Comparison of ENCODE assay signal across 15 mouse cellular contexts in the genomic region with DNA sequence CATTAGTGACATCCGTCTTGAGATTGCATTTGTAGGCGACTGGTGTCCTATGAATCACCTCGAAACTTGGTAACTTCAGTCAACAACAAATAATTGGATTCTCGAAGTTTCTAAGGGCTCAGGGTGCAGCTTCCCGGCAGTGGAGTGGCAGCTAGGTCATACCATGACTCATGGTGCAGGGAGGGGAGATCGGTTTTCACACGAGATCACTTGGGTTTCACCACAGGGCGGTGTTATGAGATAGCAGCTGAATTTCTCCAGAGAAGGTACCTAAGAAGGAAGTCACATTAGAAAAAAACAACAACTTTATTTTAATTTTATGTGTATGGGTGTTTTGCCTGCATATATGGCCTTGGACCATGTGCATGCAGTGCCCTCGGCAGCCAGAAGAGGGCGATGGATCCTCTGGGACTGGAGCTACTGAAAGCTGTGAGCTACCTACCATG. TPM values are rescaled to one million over a fixed set of nuclear protein-coding genes. Genes with fewer than 3 reads are reported as not detected.
DNase-seq lines count a peak whose midpoint lies in the region; TF ChIP-seq lines count a peak whose summit lies in the region.
"Had no signal": no experiment of that assay in that cellular context is flagged by ENCODE, and none has a peak within 500 bp of the region (broad histone marks: within the 10 kb centered on the region; RNA-seq: fewer than 3 reads in every experiment).

No protein-coding gene starts in this region.

- H3K27ac ChIP-seq in layer of hippocampus, adult 2 months, result no peak overlapping the region
- H3K27ac ChIP-seq in CH12.LX (ENCODE audit: insufficient read depth, low read depth), result no peak overlapping the region
- H3K27ac ChIP-seq in midbrain, embryonic 10.5 days (replicated peaks), result no peak overlapping the region
- H3K27ac ChIP-seq: heart, embryonic 13.5 days; limb, embryonic 10.5 days; stomach, embryonic 15.5 days had no signal

- 84% methylated on average over 10 of the region's 10 CpGs for WGBS in midbrain, embryonic 10.5 days

- no peaks in the 10 kb centered on the region for H3K9me3 ChIP-seq in CH12.LX (replicated peaks; ENCODE audit: low read length)
- no peaks in the 10 kb centered on the region for H3K9me3 ChIP-seq in midbrain, embryonic 10.5 days (replicated peaks)
- H3K9me3 ChIP-seq: limb, embryonic 10.5 days; stomach, embryonic 15.5 days had no signal

- TF ChIP-seq CTCF in layer of hippocampus, adult 2 months (conservative IDR thresholded peaks at IDR 0.05), result peak; percentile 48
- no peak; a peak in 1 of 4 replicates for TF ChIP-seq CTCF in CH12.LX (conservative IDR thresholded peaks at IDR 0.05 in 1 of 2, IDR thresholded peaks at IDR 0.05 in 1 of 2; ENCODE audit: low read depth in 2 of 2, low read length in 2 of 2)

- dilution Hi-C loops in CH12.LX (cut with MboI; ENCODE audit: extremely low pct_ligation_motif_present, extremely low pct_unique_long_range_greater_than_20kb, low sequenced_read_pairs), result no loop called here

- H3K79me2 ChIP-seq in CH12.LX (replicated peaks; ENCODE audit: control insufficient read depth, extremely low read depth, insufficient read depth, poor library complexity, severe bottlenecking), result no peaks in the 10 kb centered on the region

- no peak for TF ChIP-seq RAD21 in CH12.LX (IDR thresholded peaks at IDR 0.05; ENCODE audit: low read depth, low read length)

- H3K9ac ChIP-seq in CH12.LX (ENCODE audit: insufficient read depth, low read depth), result no peak overlapping the region
- H3K9ac ChIP-seq: heart, embryonic 13.5 days; stomach, embryonic 15.5 days had no signal

- DNase-seq in layer of hippocampus, adult 2 months (ENCODE audit: low spot score in 2 of 2), result no peak
- no peak for DNase-seq in layer of hippocampus, adult 8-10 months (ENCODE audit: low spot score in 2 of 2)
- DNase-seq in CH12.LX (ENCODE audit: extremely low read depth) (peak; percentile 6), ZHBTc4 (ENCODE audit: low read depth, low spot score) (peak; percentile 56)
- DNase-seq in mesoderm, embryonic 11.5 days (ENCODE audit: low read depth, low spot score), result peak; percentile 1
- no peak for DNase-seq in layer of hippocampus, adult 18-20 months (ENCODE audit: low spot score in 2 of 2)
- DNase-seq in midbrain, embryonic 10.5 days (ENCODE audit: low spot score), result no peak
- DNase-seq in cerebellum, adult 18-20 months, result no peak
- DNase-seq: cerebellum, adult 9-11 months; kidney, adult 18-20 months had no signal

- no peak for TF ChIP-seq POLR2A in CH12.LX (IDR thresholded peaks at IDR 0.05; ENCODE audit: low read depth, low read length)

- no peak for TF ChIP-seq EP300 in CH12.LX (IDR thresholded peaks at IDR 0.05; ENCODE audit: low read length)

- no peaks in the 10 kb centered on the region for H3K27me3 ChIP-seq in CH12.LX (replicated peaks)
- peaks cover 58% of the 10 kb centered on the region for H3K27me3 ChIP-seq in midbrain, embryonic 10.5 days (ENCODE audit: low read depth, poor library complexity, severe bottlenecking)
- H3K27me3 ChIP-seq: heart, embryonic 13.5 days; stomach, embryonic 15.5 days had no signal

- in situ Hi-C loops in CH12.LX (cut with MboI; ENCODE audit: low pct_ligation_motif_present, low pct_unique_long_range_greater_than_20kb, low sequenced_read_pairs), result no loop called here

- H3K36me3 ChIP-seq in CH12.LX (replicated peaks in 1 of 2; ENCODE audit: control insufficient read depth in 1 of 2, insufficient read depth in 1 of 2, low read length in 1 of 2), result no peaks in the 10 kb centered on the region
- no peaks in the 10 kb centered on the region for H3K36me3 ChIP-seq in midbrain, embryonic 10.5 days
- H3K36me3 ChIP-seq: heart, embryonic 13.5 days; limb, embryonic 10.5 days; stomach, embryonic 15.5 days had no signal

- no peaks in the 10 kb centered on the region for H3K4me1 ChIP-seq in CH12.LX (ENCODE audit: control insufficient read depth in 1 of 2, insufficient read depth in 2 of 2)
- no peaks in the 10 kb centered on the region for H3K4me1 ChIP-seq in midbrain, embryonic 10.5 days
- H3K4me1 ChIP-seq: limb, embryonic 10.5 days; stomach, embryonic 15.5 days had no signal

- no peak overlapping the region for H3K4me3 ChIP-seq in layer of hippocampus, adult 2 months
- no peak overlapping the region for H3K4me3 ChIP-seq in CH12.LX (replicated peaks in 1 of 3; ENCODE audit: low read depth in 2 of 3, low read length in 2 of 3, poor library complexity in 1 of 3)
- H3K4me3 ChIP-seq in midbrain, embryonic 10.5 days, result no peak overlapping the region
- H3K4me3 ChIP-seq: erythroblast, embryonic 14.5 days; heart, embryonic 13.5 days; limb, embryonic 10.5 days; stomach, embryonic 15.5 days had no signal

- no peak overlapping the region for H3K4me2 ChIP-seq in CH12.LX (ENCODE audit: insufficient read depth, low read depth, poor library complexity, severe bottlenecking)
- H3K4me2 ChIP-seq: heart, embryonic 13.5 days; stomach, embryonic 15.5 days had no signal

TF ChIP-seq in CH12.LX, 34 proteins besides CTCF, POLR2A, EP300 and RAD21:
- no peak for TF ChIP-seq ZKSCAN1 (IDR thresholded peaks at IDR 0.05; ENCODE audit: borderline replicate concordance, low read depth, low read length)
- TF ChIP-seq MXI1 (IDR thresholded peaks at IDR 0.05; ENCODE audit: low read depth, low read length), result no peak
- TF ChIP-seq ELF1 (IDR thresholded peaks at IDR 0.05; ENCODE audit: low read depth, low read length), result no peak
- no peak for TF ChIP-seq MEF2A (IDR thresholded peaks at IDR 0.05; ENCODE audit: borderline replicate concordance, low read depth, low read length)

RNA-seq across cellular contexts. Expression of a gene that starts 9.3 kb away (rescaled TPM):
- 1 to 10 TPM; 1.0 to 2.8 TPM for total RNA-seq in layer of hippocampus, adult 2 months (2021)
- 1 to 10 TPM; 1.5 to 4.2 (median 2.6) TPM for total RNA-seq in layer of hippocampus, adult 8-10 months (2022)
- total RNA-seq in CH12.LX (2012; rRNA removed) (not detected in 2 replicates), CH12.LX (2014; rRNA removed) (not detected in 2 replicates)
- not detected in 2 replicates for polyA plus RNA-seq in CH12.LX (2012; ENCODE audit: insufficient read length, low read depth)
- 1 to 10 TPM in 1 of 2 experiments, under 1 TPM in 1; 0.79 to 3.2 TPM for total RNA-seq in layer of hippocampus, adult 18-20 months (2021)
- not detected in 2 replicates for polyA plus RNA-seq in midbrain, embryonic 10.5 days (2016; fragmentation: Nextera tagmentation; extraction: Ambion mirVana)
- polyA plus RNA-seq: activated CD4-positive, CD25-positive, alpha-beta regulatory T cell, adult 4 months; erythroblast, embryonic 14.5 days; limb, embryonic 10.5 days; stomach, embryonic 15.5 days had no signal

RNA-seq across cellular contexts. Expression of a gene that starts 26.5 kb away (rescaled TPM):
- 1 to 10 TPM; 7.0 to 9.4 TPM for total RNA-seq in layer of hippocampus, adult 2 months (2021)
- 1 to 10 TPM; 5.7 to 8.8 (median 7.3) TPM for total RNA-seq in layer of hippocampus, adult 8-10 months (2022)
- 9.2 and 10.0 TPM in 2 replicates for total RNA-seq in CH12.LX (2012; rRNA removed)
- 17.8 and 18.5 TPM in 2 replicates for total RNA-seq in CH12.LX (2014; rRNA removed)
- polyA plus RNA-seq in CH12.LX (2012; ENCODE audit: insufficient read length, low read depth), result 13.0 and 14.7 TPM in 2 replicates
- 1 to 10 TPM; 8.0 to 8.3 TPM for total RNA-seq in layer of hippocampus, adult 18-20 months (2021)
- 17.9 and 19.6 TPM in 2 replicates for polyA plus RNA-seq in midbrain, embryonic 10.5 days (2016; fragmentation: Nextera tagmentation; extraction: Ambion mirVana)

RNA-seq across cellular contexts. Expression of a gene that starts 60.0 kb away (rescaled TPM):
- not detected for total RNA-seq in layer of hippocampus, adult 2 months (2021)
- not detected for total RNA-seq in layer of hippocampus, adult 8-10 months (2022)
- not detected in 2 replicates for total RNA-seq in CH12.LX (2012; rRNA removed)
- not detected in 2 replicates for total RNA-seq in CH12.LX (2014; rRNA removed)
- not detected in 2 replicates for polyA plus RNA-seq in CH12.LX (2012; ENCODE audit: insufficient read length, low read depth)
- not detected for total RNA-seq in layer of hippocampus, adult 18-20 months (2021)
- 0.33 and 0.46 TPM in 2 replicates for polyA plus RNA-seq in midbrain, embryonic 10.5 days (2016; fragmentation: Nextera tagmentation; extraction: Ambion mirVana)
- polyA plus RNA-seq: activated CD4-positive, CD25-positive, alpha-beta regulatory T cell, adult 4 months; erythroblast, embryonic 14.5 days; heart, embryonic 13.5 days; stomach, embryonic 15.5 days had no signal

Comparison
In these comparisons a context has a peak if more than half of its experiments do, and no peak if none do; other contexts are left out.
1. DNase-seq: peak in CH12.LX (single experiment), ZHBTc4 (single experiment) and mesoderm, embryonic 11.5 days (single experiment); none in layer of hippocampus, adult 2 months (0 of 2), layer of hippocampus, adult 8-10 months (0 of 2), layer of hippocampus, adult 18-20 months (0 of 2), midbrain, embryonic 10.5 days (single experiment) and cerebellum, adult 18-20 months (0 of 2).